Mouse (Mus musculus) c-Kit-positive CD71-negative TER-119-negative erythroid progenitor cells, embryonic 14.5 days (primary cell): ENCODE data around the gene Tnk2.

Source experiments
- DNase-seq: peaks from one replicate; pipeline ENCODE4 v3.0.0-alpha.2; 2013; ENCODE audit warnings: low read depth

Gene Tnk2

GRCm38 (mm10) chr16:32678812-32679211, 35.1 kb downstream of the Tnk2 start:
- DNase-seq = no peak

DNA sequence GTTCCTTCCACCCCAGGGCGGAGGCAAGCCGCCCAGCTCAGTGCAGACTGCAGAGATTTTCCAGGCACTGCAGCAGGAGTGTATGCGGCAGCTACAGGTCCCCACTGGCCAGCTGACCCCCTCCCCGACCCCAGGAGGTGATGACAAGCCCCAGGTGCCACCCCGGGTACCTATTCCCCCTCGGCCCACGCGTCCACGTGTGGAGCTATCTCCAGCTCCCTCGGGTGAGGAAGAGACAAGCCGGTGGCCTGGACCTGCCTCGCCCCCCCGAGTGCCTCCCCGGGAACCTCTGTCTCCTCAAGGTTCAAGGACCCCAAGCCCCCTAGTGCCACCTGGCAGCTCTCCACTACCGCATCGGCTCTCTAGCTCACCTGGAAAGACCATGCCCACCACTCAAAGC, 36.3 kb downstream of the Tnk2 start:
- DNase-seq = no peak

DNA sequence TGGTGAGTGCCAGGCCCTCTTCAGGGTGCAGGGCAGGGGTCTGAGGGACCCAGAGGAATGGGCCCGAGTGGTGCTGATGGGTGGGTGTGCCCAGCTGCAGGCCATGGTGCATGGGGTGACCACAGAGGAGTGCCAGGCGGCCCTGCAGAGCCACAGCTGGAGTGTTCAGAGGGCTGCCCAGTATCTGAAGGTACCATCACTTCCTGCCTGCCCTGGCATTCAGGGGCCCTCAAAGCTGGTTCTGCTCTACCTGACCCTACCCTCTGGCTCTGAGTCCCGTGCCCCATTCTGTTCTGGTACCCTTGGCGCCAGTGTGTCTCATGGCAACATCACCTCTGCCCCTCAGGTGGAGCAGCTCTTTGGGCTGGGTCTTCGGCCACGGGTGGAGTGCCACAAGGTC, 37.1 kb downstream of the Tnk2 start:
- DNase-seq = no peak

DNA sequence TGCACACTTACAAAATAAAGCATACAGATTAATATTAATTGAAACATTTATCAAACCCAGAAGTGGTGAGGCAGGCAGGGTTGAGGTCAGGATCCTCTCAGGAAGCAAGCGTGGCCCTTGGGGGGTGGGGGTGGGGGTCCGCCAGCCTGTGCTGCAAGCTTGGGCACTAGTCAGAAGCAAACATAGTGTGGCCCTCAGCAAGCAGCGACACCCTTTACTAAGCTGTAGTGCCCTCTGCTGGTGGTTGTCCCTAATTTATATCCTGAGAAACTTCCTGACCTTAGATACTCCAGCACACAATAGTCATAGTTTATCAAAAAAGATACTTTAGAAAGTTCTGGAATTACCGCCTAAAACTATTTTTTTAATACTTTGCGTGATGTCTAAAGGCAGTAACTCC, 38.5 kb downstream of the Tnk2 start:
- DNase-seq = peak; percentile 80

GRCm38 (mm10) chr16:32682841-32683240, 39.2 kb downstream of the Tnk2 start:
- no peak for DNase-seq

GRCm38 (mm10) chr16:32683343-32683742, 39.7 kb downstream of the Tnk2 start:
- peak; percentile 50 for DNase-seq

- no peak for DNase-seq
Observed at GRCm38 (mm10) chr16:32685405-32685804, 41.7 kb downstream of the Tnk2 start.

DNA sequence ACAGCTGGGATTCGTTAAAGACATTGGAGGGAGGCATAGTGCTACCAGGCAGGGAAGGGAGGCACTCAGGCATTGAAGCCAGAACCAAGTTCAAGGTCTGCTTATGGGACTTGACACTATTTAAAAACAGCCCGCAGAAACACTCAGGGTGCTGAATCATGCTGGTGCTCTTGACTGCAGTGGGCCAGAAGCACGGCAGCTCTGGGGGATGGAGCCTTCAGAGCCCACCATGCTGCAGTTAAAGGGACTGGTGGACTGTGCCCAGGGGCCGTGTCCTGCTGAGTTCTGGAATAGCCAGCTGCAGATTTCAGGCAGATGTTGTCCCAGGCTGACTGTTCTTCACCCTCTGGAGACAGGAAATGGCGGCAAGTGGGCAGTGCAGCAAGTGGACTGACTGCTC, 42.3 kb downstream of the Tnk2 start:
- no peak for DNase-seq

- no peak for DNase-seq
Observed at GRCm38 (mm10) chr16:32687221-32687620, 43.5 kb downstream of the Tnk2 start.

DNA sequence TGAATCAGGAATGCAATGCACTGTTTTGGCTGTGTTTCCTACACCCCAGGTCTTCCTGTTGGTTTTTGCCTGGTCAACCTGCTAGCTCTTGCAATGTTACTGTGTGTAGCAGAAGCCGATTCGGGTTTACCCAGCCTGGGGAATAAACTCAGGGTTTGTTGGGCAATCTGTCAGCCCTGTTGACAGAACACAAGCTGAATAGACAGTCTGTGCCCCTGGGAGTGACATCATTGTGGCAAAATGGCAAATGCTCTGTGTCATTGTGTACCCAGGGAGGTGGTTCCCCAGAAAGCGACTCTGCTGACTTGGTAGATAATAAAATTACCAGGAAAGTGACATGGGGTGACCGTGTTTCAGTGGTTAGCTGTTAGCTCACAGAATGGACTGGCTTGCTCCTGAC, 45.1 kb downstream of the Tnk2 start:
- no peak for DNase-seq

DNA sequence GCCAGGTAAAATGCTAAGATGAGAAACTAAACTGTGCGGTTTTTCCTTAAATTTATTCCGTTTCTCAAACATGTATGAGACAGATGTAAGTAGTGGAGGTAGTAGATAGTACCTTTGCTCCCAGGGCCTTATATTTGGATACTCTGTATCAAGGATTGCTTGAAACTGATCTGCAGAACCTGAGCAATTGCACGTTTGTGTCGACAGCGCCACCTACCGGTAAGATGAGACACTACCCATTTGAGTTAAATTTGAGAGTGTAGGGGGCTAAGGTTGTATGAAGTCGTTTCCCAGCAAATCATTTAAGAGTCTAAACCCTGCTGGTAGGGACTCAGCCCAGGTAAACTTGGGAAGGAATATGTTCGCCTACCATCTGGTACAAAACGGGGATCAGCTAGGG, 45.8 kb downstream of the Tnk2 start:
- peak; percentile 75 for DNase-seq

- DNase-seq = peak; percentile 30
Observed at GRCm38 (mm10) chr16:32696841-32697464, 53.3 kb downstream of the Tnk2 start.

GRCm38 (mm10) chr16:32697665-32698446, 54.2 kb downstream of the Tnk2 start:
- DNase-seq = no peak

DNA sequence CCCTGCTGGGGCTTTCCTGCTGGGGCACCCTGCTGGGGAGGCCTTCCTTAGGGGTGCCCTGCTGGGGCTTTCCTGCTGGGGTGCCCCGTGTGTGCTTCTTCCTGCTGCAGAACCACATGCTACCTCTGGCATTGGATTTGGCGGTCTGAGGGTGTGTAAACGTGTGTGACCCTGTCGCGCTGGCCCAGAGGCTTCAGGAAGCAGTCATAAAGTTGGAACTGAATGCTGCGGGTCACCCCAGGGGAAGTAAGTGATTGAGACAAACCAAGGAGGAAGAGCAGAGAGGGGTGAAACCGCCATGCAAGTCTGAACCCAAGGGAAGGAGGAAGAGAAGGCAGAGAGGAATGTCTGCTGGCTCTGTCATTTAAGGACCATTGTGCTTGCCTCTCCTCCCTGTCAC, 54.9 kb downstream of the Tnk2 start:
- DNase-seq = no peak

DNA sequence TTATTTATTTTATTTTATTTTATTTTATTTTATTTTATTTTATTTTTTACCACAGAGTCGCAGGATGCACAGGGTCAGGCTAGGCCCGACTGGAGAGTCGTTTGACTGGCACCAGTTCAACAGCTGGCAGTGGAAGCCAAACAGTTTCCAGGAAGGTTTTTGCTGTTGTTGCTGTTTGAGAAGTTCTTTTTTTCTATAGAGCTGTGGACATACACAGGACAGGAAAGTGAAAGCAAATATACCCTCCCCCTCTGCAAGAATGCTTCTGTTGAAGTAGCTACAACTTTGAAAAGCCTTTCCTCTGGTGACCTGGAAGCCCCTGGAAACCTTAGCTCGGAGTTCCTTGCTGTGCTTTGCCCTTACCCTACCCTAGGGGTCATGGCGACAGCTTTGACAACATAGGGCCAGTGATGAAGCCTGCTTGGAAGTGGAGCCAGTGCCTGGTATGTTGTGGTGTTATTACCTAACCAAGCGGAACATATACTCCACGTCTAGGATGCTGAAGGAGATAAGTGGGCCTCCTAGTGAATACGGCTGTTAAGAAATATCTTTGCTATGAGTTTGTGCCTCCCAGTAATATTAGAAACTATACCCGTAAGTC, 59.7 kb downstream of the Tnk2 start:
- no peak for DNase-seq

DNA sequence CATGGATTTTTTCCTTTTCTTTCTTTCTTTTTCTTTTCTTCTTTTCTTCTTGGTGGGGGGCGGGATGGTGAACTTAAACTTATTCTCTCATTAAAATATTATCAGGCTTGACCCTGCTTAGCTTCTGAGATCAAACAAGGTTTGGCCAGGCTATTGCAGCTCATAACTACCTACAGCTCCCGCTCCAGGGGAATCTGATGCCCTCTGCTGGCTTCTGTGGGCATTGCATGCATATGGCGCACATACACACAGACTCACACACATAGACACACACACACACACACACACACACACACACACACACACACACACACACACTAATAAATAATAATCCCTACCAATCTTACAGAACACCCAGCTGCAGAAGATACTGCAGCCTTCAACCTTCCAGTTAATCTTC, 61.9 kb downstream of the Tnk2 start:
- no peak for DNase-seq

DNA sequence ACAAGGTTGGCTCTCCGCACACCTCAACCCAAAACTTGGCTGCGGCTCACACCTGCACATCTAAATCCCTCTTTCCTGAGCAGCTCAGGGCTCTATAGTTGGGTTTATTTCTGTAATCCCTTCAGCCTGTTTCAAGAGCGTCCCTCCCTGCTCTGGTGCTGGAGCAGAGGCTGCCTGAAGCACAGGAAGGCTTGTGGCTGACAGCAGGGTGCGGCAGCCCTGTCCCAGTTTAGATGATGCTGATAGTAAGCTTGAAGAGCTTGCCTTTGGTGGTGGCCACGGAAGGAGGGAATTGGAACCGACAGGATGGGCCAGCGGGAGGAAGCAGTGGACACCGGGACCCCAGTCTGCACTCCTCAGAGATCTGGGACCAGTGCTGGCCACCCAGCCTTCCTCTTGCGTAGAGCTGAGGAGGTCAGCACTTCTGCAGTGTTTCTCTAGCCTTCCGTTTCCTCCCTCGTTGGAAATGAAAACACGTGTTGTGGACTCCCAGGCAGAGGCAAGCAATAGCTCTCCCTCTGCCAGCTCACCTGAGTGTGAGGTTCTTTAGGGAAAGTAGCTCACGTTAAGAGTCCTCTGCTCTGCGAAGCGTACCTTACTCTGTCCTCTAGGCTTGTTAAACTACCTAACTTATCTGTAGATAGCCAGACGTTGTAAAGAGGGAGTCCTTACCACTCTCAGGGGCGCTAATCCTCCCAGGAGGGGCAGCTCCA, 63.6 kb downstream of the Tnk2 start:
- no peak for DNase-seq

- DNase-seq = no peak
Observed at GRCm38 (mm10) chr16:32707824-32708456, 64.3 kb downstream of the Tnk2 start.

GRCm38 (mm10) chr16:32708457-32709033, 64.9 kb downstream of the Tnk2 start:
- DNase-seq = no peak

- no peak for DNase-seq
Observed at GRCm38 (mm10) chr16:32709116-32709515, 65.4 kb downstream of the Tnk2 start.

- no peak for DNase-seq
Observed at GRCm38 (mm10) chr16:32710426-32711070, 66.9 kb downstream of the Tnk2 start.
